Mouse (Mus musculus): Measurements from ENCODE around the gene Tbcb. TPM values are rescaled to one million over a fixed set of nuclear protein-coding genes. Genes with fewer than 3 reads are reported as not detected.

The Tbcb gene
- polyA plus RNA-seq, 1 experiment from 2014 or later = 199 TPM

GRCm38 (mm10) chr7:30233387-30233786 is 1.3 kb upstream of the Tbcb start:
- WGBS = 92% methylated on average over 20 of the region's 20 CpGs
- Histone ChIP-seq H3K9me3 (ENCODE audit: control insufficient read depth, low read length) (no peaks in the 10 kb centered on the region), H3K4me1 (ENCODE audit: control insufficient read depth, insufficient read depth, low read length) (peaks cover 17% of the 10 kb centered on the region), H3K4me3 (ENCODE audit: low read length) (peak overlapping the region; percentile 82; the same call in 1 of the 2 replicates), H3K4me2 (replicated peaks; ENCODE audit: low read depth, low read length) (peak overlapping the region; percentile 73), H3K27me3 (ENCODE audit: control insufficient read depth, insufficient read depth, low read length) (no peaks in the 10 kb centered on the region), H3K9ac (ENCODE audit: low read depth, low read length) (no peak overlapping the region), H3K36me3 (ENCODE audit: control insufficient read depth, insufficient read depth, low read length) (peaks cover 24% of the 10 kb centered on the region; the same call in 1 of the 2 replicates), H3K27ac (ENCODE audit: low read depth, low read length) (no peak overlapping the region)
- no peak for ATAC-seq (ENCODE audit: low FRiP score, low TSS enrichment)

DNA sequence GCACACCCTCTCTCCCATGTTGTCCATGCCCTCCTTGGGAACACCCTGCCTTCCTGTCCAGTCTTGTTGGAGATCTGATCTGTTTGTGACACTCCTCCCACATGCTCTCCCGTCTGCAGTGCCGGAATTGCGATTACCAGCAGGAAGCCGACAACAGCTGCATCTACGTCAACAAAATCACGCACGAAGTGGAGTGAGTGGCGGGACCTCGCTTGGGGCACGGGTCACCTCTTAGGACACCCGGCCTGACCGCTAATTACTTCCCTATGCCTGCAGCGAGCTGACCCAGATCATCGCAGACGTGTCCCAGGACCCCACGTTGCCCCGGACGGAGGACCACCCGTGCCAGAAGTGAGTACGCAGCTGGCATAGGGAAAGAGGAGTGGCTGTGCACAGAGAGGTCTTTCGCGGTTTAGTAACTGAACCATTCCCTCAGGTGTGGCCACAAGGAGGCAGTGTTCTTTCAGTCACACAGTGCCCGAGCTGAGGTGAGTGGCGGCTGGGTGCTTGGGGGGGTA is 618 bp upstream of the Tbcb start:
- peak overlapping the region; percentile 73 for H3K4me2 ChIP-seq (replicated peaks; ENCODE audit: low read depth, low read length)
- peak overlapping the region; percentile 88; the same call in 1 of the 2 replicates for H3K27ac ChIP-seq (ENCODE audit: low read depth, low read length)
- H3K4me3 ChIP-seq (ENCODE audit: low read length) = peak overlapping the region; percentile 82
- H3K27me3 ChIP-seq (ENCODE audit: control insufficient read depth, insufficient read depth, low read length) = no peaks in the 10 kb centered on the region
- H3K36me3 ChIP-seq (ENCODE audit: control insufficient read depth, insufficient read depth, low read length) = peaks cover 29% of the 10 kb centered on the region; the same call in 1 of the 2 replicates
- 6% methylated on average over 24 of the region's 24 CpGs for WGBS
- peaks cover 17% of the 10 kb centered on the region for H3K4me1 ChIP-seq (ENCODE audit: control insufficient read depth, insufficient read depth, low read length)
- ATAC-seq (ENCODE audit: low FRiP score, low TSS enrichment) = peak; percentile 28
- no peaks in the 10 kb centered on the region for H3K9me3 ChIP-seq (ENCODE audit: control insufficient read depth, low read length)
- peak overlapping the region; percentile 82 for H3K9ac ChIP-seq (ENCODE audit: low read depth, low read length)

GRCm38 (mm10) chr7:30231328-30231668 is 774 bp downstream of the Tbcb start:
- H3K4me2 ChIP-seq (replicated peaks; ENCODE audit: low read depth, low read length) = peak overlapping the region; percentile 73
- no peaks in the 10 kb centered on the region for H3K27me3 ChIP-seq (ENCODE audit: control insufficient read depth, insufficient read depth, low read length)
- peak overlapping the region; percentile 82 for H3K9ac ChIP-seq (ENCODE audit: low read depth, low read length)
- H3K9me3 ChIP-seq (ENCODE audit: control insufficient read depth, low read length) = no peaks in the 10 kb centered on the region
- H3K27ac ChIP-seq (ENCODE audit: low read depth, low read length) = 0 out of 2 replicates have a peak overlapping the region, but pooled peaks have one; percentile 32
- peak overlapping the region; percentile 82 for H3K4me3 ChIP-seq (ENCODE audit: low read length)
- H3K4me1 ChIP-seq (ENCODE audit: control insufficient read depth, insufficient read depth, low read length) = peaks cover 17% of the 10 kb centered on the region
- WGBS = under 1% methylated on average over 16 of the region's 16 CpGs
- peak; percentile 32; the same call in 1 of the 2 replicates for ATAC-seq (ENCODE audit: low FRiP score, low TSS enrichment)
- peaks cover 43% of the 10 kb centered on the region for H3K36me3 ChIP-seq (ENCODE audit: control insufficient read depth, insufficient read depth, low read length)

DNA sequence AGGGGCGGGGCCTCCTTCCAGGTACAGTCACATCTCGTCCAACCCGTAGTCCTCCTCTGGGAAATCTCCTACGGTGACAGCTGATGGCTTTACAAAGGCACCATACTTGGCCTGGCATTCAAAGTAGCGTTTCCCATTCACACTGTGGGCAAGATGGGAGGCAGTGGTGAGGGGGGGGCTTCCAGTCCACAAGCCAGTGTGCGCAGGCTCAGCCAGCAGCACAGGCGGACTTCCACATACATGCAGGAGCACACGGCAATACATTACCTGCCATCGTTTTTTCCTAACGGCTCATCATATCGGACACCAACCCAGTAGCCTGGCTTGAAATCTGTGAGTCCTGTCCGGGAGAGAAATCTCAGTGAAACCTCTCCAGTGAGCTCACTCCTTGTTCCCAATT is 7.9 kb downstream of the Tbcb start:
- Histone ChIP-seq H3K27me3 (ENCODE audit: control insufficient read depth, insufficient read depth, low read length) (no peaks in the 10 kb centered on the region), H3K4me2 (replicated peaks; ENCODE audit: low read depth, low read length) (no peak overlapping the region), H3K4me3 (ENCODE audit: low read length) (no peak overlapping the region), H3K27ac (ENCODE audit: low read depth, low read length) (no peak overlapping the region), H3K36me3 (ENCODE audit: control insufficient read depth, insufficient read depth, low read length) (peaks cover 43% of the 10 kb centered on the region), H3K9ac (ENCODE audit: low read depth, low read length) (no peak overlapping the region), H3K4me1 (ENCODE audit: control insufficient read depth, insufficient read depth, low read length) (no peaks in the 10 kb centered on the region; the same call in 1 of the 2 replicates), H3K9me3 (ENCODE audit: control insufficient read depth, low read length) (no peaks in the 10 kb centered on the region)
- WGBS = 95% methylated on average over 12 of the region's 12 CpGs
- no peak for ATAC-seq (ENCODE audit: low FRiP score, low TSS enrichment)

GRCm38 (mm10) chr7:30222205-30222604 is 9.9 kb downstream of the Tbcb start:
- no peaks in the 10 kb centered on the region; the same call in 1 of the 2 replicates for H3K4me1 ChIP-seq (ENCODE audit: control insufficient read depth, insufficient read depth, low read length)

GRCm38 (mm10) chr7:30221433-30221832 is 10.6 kb downstream of the Tbcb start:
- H3K27me3 ChIP-seq (ENCODE audit: control insufficient read depth, insufficient read depth, low read length) = no peaks in the 10 kb centered on the region
- ATAC-seq (ENCODE audit: low FRiP score, low TSS enrichment) = no peak
- H3K4me2 ChIP-seq (replicated peaks; ENCODE audit: low read depth, low read length) = no peak overlapping the region
- peaks cover 26% of the 10 kb centered on the region for H3K36me3 ChIP-seq (ENCODE audit: control insufficient read depth, insufficient read depth, low read length)
- no peaks in the 10 kb centered on the region; the same call in 1 of the 2 replicates for H3K4me1 ChIP-seq (ENCODE audit: control insufficient read depth, insufficient read depth, low read length)
- no peak overlapping the region for H3K9ac ChIP-seq (ENCODE audit: low read depth, low read length)
- H3K4me3 ChIP-seq (ENCODE audit: low read length) = no peak overlapping the region
- no peak overlapping the region for H3K27ac ChIP-seq (ENCODE audit: low read depth, low read length)
- WGBS = 88% methylated on average over 3 of the region's 3 CpGs
- no peaks in the 10 kb centered on the region for H3K9me3 ChIP-seq (ENCODE audit: control insufficient read depth, low read length)

More at GRCm38 (mm10) chr7:30222205-30222604, 9.9 kb downstream of the Tbcb start:
- no peak overlapping the region for H3K9ac ChIP-seq (ENCODE audit: low read depth, low read length)
- H3K4me2 ChIP-seq (replicated peaks; ENCODE audit: low read depth, low read length) = no peak overlapping the region
- H3K9me3 ChIP-seq (ENCODE audit: control insufficient read depth, low read length) = no peaks in the 10 kb centered on the region
- peaks cover 33% of the 10 kb centered on the region for H3K36me3 ChIP-seq (ENCODE audit: control insufficient read depth, insufficient read depth, low read length)
- H3K27me3 ChIP-seq (ENCODE audit: control insufficient read depth, insufficient read depth, low read length) = no peaks in the 10 kb centered on the region
- H3K27ac ChIP-seq (ENCODE audit: low read depth, low read length) = no peak overlapping the region
- 89% methylated on average over 5 of the region's 5 CpGs for WGBS
- H3K4me3 ChIP-seq (ENCODE audit: low read length) = no peak overlapping the region
- ATAC-seq (ENCODE audit: low FRiP score, low TSS enrichment) = no peak

GRCm38 (mm10) chr7:30220008-30220356 is 12.1 kb downstream of the Tbcb start:
- Histone ChIP-seq H3K9me3 (ENCODE audit: control insufficient read depth, low read length) (no peaks in the 10 kb centered on the region), H3K4me1 (ENCODE audit: control insufficient read depth, insufficient read depth, low read length) (no peaks in the 10 kb centered on the region; the same call in 1 of the 2 replicates), H3K36me3 (ENCODE audit: control insufficient read depth, insufficient read depth, low read length) (peaks cover 15% of the 10 kb centered on the region), H3K9ac (ENCODE audit: low read depth, low read length) (peak overlapping the region; percentile 68; the same call in 1 of the 2 replicates), H3K4me3 (ENCODE audit: low read length) (peak overlapping the region; percentile 47), H3K4me2 (replicated peaks; ENCODE audit: low read depth, low read length) (peak overlapping the region; percentile 90), H3K27me3 (ENCODE audit: control insufficient read depth, insufficient read depth, low read length) (no peaks in the 10 kb centered on the region), H3K27ac (ENCODE audit: low read depth, low read length) (no peak overlapping the region)
- no peak for ATAC-seq (ENCODE audit: low FRiP score, low TSS enrichment)
- WGBS = 12% methylated on average over 11 of the region's 11 CpGs

DNA sequence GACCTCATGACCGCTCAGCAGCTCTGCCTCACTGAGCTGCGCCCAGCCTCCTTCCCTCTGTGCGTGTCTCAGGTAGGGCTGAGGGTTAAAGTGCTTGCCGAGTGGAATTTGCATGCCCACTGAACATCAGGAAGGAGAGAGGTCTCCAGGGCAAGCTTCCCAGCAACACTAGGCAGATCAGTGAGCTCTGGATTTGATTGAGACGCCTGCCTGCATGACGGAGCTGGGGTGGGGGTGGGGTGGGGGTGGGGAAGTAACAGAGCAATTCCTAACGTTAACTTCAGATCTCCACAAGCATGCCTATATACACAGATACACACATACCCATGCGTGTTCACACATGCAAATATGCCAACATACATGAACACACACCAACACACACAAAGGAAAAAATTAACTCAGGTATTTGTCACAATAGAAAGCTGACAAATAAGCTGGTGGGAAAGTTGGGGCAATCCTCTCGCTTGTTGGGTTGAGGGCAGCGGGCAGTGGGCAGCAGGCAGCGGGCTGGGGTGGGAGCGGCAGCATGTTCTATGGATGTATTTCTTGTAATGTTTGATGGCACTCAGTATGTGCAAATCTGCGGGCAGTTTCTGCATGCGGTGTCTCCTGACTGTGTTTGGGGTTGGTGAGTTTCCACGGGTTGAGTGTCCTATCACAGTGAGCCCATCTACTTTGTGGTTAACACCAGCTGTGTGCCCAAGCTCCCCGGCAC is 12.6 kb downstream of the Tbcb start:
- H3K4me1 ChIP-seq (ENCODE audit: control insufficient read depth, insufficient read depth, low read length) = no peaks in the 10 kb centered on the region; the same call in 1 of the 2 replicates
- peak overlapping the region; percentile 68 for H3K9ac ChIP-seq (ENCODE audit: low read depth, low read length)
- 3% methylated on average over 16 of the region's 16 CpGs for WGBS
- H3K27ac ChIP-seq (ENCODE audit: low read depth, low read length) = peak overlapping the region; percentile 59; the same call in 1 of the 2 replicates
- ATAC-seq (ENCODE audit: low FRiP score, low TSS enrichment) = peak; percentile 47
- H3K4me2 ChIP-seq (replicated peaks; ENCODE audit: low read depth, low read length) = peak overlapping the region; percentile 90
- H3K27me3 ChIP-seq (ENCODE audit: control insufficient read depth, insufficient read depth, low read length) = no peaks in the 10 kb centered on the region
- no peaks in the 10 kb centered on the region for H3K9me3 ChIP-seq (ENCODE audit: control insufficient read depth, low read length)
- H3K4me3 ChIP-seq (ENCODE audit: low read length) = peak overlapping the region; percentile 47
- peaks cover 10% of the 10 kb centered on the region for H3K36me3 ChIP-seq (ENCODE audit: control insufficient read depth, insufficient read depth, low read length)

- H3K4me3 ChIP-seq (ENCODE audit: low read length) = no peak overlapping the region
- H3K4me1 ChIP-seq (ENCODE audit: control insufficient read depth, insufficient read depth, low read length) = no peaks in the 10 kb centered on the region; the same call in 1 of the 2 replicates
- H3K27me3 ChIP-seq (ENCODE audit: control insufficient read depth, insufficient read depth, low read length) = no peaks in the 10 kb centered on the region
- no peak overlapping the region for H3K27ac ChIP-seq (ENCODE audit: low read depth, low read length)
- ATAC-seq (ENCODE audit: low FRiP score, low TSS enrichment) = no peak
- WGBS = 82% methylated on average over 2 of the region's 2 CpGs
- no peaks in the 10 kb centered on the region for H3K36me3 ChIP-seq (ENCODE audit: control insufficient read depth, insufficient read depth, low read length)
- H3K9ac ChIP-seq (ENCODE audit: low read depth, low read length) = no peak overlapping the region
- H3K4me2 ChIP-seq (replicated peaks; ENCODE audit: low read depth, low read length) = no peak overlapping the region
- H3K9me3 ChIP-seq (ENCODE audit: control insufficient read depth, low read length) = no peaks in the 10 kb centered on the region
These were observed 14.8 kb downstream of the Tbcb start for GRCm38 (mm10) chr7:30217277-30217676.
